Mouse (Mus musculus) G1E (cell line): ENCODE measurements around the gene Rnf144a. TPM values are rescaled to one million over a fixed set of nuclear protein-coding genes. Genes with fewer than 3 reads are reported as not detected.

Source experiments
- ATAC-seq: 2 replicates; pipeline ENCODE4 v1.8.0; 2016; ENCODE audit warnings: mild to moderate bottlenecking; ENCODE audit not compliant: insufficient number of reproducible peaks, poor library complexity, low FRiP score, severe bottlenecking; ENCODE audit errors: extremely low read depth
- DNase-seq: peaks from one replicate; pipeline ENCODE4 v3.0.0; 2012; ENCODE audit warnings: low spot score
- H3K27me3 ChIP-seq: 2 replicates; pipeline ENCODE4 v1.6.1; 2012; ENCODE audit warnings: mild to moderate bottlenecking, low read length, inconsistent platforms; ENCODE audit not compliant: insufficient read depth
- H3K36me3 ChIP-seq: replicated peaks from 2 replicates; pipeline ENCODE3; 2012; ENCODE audit warnings: mild to moderate bottlenecking, inconsistent platforms
- H3K4me1 ChIP-seq: 2 replicates; pipeline ENCODE4 v1.6.1; 2012; ENCODE audit warnings: low read depth, low read length, inconsistent platforms, mixed read lengths; ENCODE audit not compliant: insufficient read depth
- H3K4me3 ChIP-seq: 2 replicates; pipeline ENCODE4 v1.5.1; 2012; ENCODE audit warnings: low read depth, mild to moderate bottlenecking, inconsistent platforms, low read length, moderate library complexity, mixed read lengths
- H3K9me3 ChIP-seq: replicated peaks from 2 replicates; pipeline ENCODE4 v1.6.1; 2012; ENCODE audit warnings: inconsistent platforms
- CTCF ChIP-seq: IDR thresholded peaks from 2 replicates; pipeline ENCODE4 v1.5.1; 2012; ENCODE audit warnings: low read depth, low read length, inconsistent platforms, mixed read lengths
- GATA1 ChIP-seq: IDR thresholded peaks from 2 replicates; pipeline ENCODE4 v1.6.1; 2012; ENCODE audit warnings: borderline replicate concordance, low read length, inconsistent platforms, mixed read lengths
- GATA2 ChIP-seq: IDR thresholded peaks from 2 replicates; pipeline ENCODE4 v1.6.1; 2012; ENCODE audit warnings: low read depth, low read length, inconsistent platforms, borderline replicate concordance
- POLR2AphosphoS5 ChIP-seq: IDR thresholded peaks from 2 replicates; pipeline ENCODE4 v1.6.1; 2012; ENCODE audit warnings: low read depth, low read length, inconsistent platforms; ENCODE audit not compliant: insufficient replicate concordance
- TAL1 ChIP-seq: conservative IDR thresholded peaks from 2 replicates; pipeline ENCODE4 v1.6.1; 2012; ENCODE audit warnings: low read depth, low read length, inconsistent platforms, mixed read lengths
- polyA plus RNA-seq: library from polyadenylated mRNA; stranded (reverse); fragments of >175 nt; gene quantifications from 2 replicates; pipeline ENCODE4 v1.2.3, GENCODE M21; 2012
- total RNA-seq, 2 experiments: library from RNA; stranded (forward) in 1 of 2; stranded (reverse) in 1 of 2; fragments of 200-1000 nt in 1 of 2; fragments of >200 nt in 1 of 2; fragmentation: Nextera tagmentation in 1 of 2; gene quantifications; 2 replicates each; pipeline ENCODE4 v1.2.3; 2014 to 2017

The Rnf144a gene
- total and polyA plus RNA-seq, 3 experiments: 0.22 TPM; not detected in 2

DNA sequence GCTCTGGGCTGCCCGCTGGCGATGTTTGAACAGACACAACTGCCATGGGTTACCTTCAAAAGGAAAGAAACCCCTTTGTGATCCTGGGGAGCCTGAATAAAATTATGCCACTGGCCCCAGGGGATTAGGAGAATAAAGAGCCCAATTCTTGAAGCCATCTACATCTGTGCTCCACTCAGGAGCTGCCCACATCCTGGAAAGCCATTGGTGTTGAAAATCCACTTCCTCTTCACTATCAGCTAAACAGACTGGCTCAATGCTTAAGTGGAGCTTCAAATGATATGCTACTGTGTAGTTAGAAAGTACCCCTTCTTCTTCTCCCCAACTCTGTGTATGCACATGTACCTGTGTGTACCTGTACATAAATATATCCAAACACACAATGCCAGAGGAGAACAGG, 125.9 kb downstream of the Rnf144a start:
- no peak overlapping the region for H3K4me3 ChIP-seq
- H3K27me3 ChIP-seq: no peaks in the 10 kb centered on the region
- DNase-seq: no peak
- TF ChIP-seq CTCF (no peak), TAL1 (no peak), GATA1 (no peak), POLR2AphosphoS5 (no peak)
- peaks cover 65% of the 10 kb centered on the region for H3K9me3 ChIP-seq
- H3K4me1 ChIP-seq: no peaks in the 10 kb centered on the region
- no peaks in the 10 kb centered on the region for H3K36me3 ChIP-seq
- ATAC-seq: no peak

DNA sequence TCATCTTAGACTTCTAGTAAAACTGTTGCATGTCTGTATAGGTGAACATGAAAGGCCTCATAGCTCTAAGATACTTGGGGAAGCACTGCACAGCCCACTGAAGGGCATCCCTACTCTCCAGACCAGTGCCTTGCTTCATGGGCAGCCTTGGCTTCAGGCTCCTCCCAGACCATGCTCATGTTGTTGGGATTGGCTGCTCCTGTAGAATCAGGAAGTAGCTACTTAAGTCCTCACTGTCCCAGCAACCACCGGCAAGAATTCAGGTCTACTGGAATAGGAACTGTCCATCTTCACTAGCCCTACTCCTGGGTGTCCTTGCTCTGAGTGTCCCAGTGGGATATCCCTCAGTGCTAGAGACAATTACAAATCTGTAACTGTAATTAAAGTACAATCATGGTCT, 126.7 kb downstream of the Rnf144a start:
- no peak for ATAC-seq
- no peak for DNase-seq
- H3K4me1 ChIP-seq: no peaks in the 10 kb centered on the region
- no peak overlapping the region for H3K4me3 ChIP-seq
- H3K36me3 ChIP-seq: no peaks in the 10 kb centered on the region
- H3K9me3 ChIP-seq: peaks cover 64% of the 10 kb centered on the region
- TF ChIP-seq GATA2 (no peak), GATA1 (no peak), CTCF (no peak), TAL1 (no peak), POLR2AphosphoS5 (no peak)
- H3K27me3 ChIP-seq: no peaks in the 10 kb centered on the region

DNA sequence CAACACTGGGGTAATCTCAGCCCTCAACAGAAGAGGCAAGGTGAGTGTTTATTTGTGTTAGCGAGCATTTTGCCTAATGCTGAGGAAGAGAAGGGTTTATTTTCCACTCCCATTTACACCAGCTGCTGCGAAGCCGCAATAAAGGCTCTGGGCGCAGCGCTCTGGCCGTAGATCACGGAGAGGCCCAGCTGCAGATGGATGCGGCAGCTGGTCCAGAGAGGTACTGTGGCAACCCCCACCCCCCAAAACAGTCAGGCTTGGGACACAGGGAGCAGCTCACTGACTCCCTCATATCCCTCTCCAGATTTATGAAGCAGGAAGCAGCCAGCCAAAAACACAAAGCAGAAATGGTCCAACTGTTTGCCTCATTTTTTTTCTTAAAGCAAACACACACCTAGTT, 129.1 kb downstream of the Rnf144a start:
- no peak overlapping the region for H3K4me3 ChIP-seq
- no peaks in the 10 kb centered on the region for H3K36me3 ChIP-seq
- H3K27me3 ChIP-seq: no peaks in the 10 kb centered on the region
- TF ChIP-seq CTCF (no peak), GATA2 (no peak), GATA1 (no peak), TAL1 (no peak), POLR2AphosphoS5 (no peak)
- no peak for ATAC-seq
- no peak for DNase-seq
- H3K9me3 ChIP-seq: peaks cover 60% of the 10 kb centered on the region
- no peaks in the 10 kb centered on the region for H3K4me1 ChIP-seq

DNA sequence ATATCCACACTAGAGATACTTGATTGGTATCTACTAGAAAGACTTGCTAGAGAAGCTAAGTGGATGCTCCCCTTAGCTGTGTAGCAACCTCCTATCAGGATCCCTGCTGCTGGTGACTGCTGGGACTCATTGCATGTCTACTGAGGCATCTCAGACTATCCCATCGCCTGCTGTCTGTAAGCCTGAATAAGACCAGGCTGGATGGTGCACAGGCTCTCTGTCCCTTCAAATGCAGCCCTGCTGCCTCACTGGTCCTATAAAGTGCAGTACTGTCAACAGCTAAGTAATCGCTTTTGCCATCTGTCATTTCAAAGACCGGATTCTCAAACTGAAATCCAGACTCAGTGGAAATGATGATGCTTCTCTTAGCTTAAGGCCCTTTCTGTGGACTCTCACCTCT, 129.6 kb downstream of the Rnf144a start:
- TF ChIP-seq GATA2: no peak
- TF ChIP-seq CTCF: no peak
- no peak for DNase-seq
- no peaks in the 10 kb centered on the region for H3K27me3 ChIP-seq
- peaks cover 59% of the 10 kb centered on the region for H3K9me3 ChIP-seq
- no peaks in the 10 kb centered on the region for H3K4me1 ChIP-seq
- no peak for ATAC-seq
- H3K4me3 ChIP-seq: no peak overlapping the region
- H3K36me3 ChIP-seq: no peaks in the 10 kb centered on the region

GRCm38 (mm10) chr12:26280719-26281480, 134.2 kb downstream of the Rnf144a start:
- H3K36me3 ChIP-seq: no peaks in the 10 kb centered on the region
- ATAC-seq (no peak), DNase-seq (no peak)
- peaks cover 56% of the 10 kb centered on the region for H3K9me3 ChIP-seq
- no peak overlapping the region for H3K4me3 ChIP-seq
- H3K27me3 ChIP-seq: no peaks in the 10 kb centered on the region
- no peaks in the 10 kb centered on the region for H3K4me1 ChIP-seq
- TF ChIP-seq POLR2AphosphoS5: no peak
- TF ChIP-seq CTCF: no peak
- no peak for TF ChIP-seq GATA1
- TF ChIP-seq GATA2: no peak
- no peak for TF ChIP-seq TAL1

DNA sequence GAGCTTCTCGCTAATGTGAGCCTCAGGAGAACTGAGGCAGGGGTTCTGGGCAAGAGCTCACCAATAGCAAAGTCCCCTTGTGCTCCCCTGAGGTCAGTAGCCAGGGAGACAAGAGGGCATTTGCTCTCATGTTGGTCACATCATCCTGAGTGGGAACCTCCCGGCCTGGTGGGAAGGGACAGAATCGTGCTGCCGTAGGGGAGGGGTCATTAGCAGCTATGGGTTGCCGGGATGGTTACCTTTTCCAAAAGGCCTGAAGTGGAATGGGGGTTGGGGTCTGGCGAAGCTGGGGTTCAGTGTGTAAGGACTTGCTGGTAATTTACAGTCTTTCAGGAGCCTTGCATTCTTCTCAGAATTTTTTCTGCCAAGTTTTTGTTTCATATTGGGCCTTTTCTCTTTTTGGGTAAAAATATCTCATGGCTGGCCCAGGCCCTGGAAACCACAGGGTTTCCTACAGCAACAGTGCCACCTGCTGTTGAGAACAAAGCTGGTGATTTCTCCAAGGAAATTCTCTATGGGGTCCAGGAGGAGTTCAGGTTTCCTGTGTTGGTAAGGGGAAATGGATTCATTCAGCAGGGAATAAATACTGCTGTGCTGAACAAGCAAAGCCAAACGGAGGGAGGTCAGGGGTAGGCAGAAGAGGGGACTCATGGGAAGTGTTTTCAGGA, 137.9 kb downstream of the Rnf144a start:
- no peak for ATAC-seq
- no peak for DNase-seq
- Histone ChIP-seq H3K27me3 (no peaks in the 10 kb centered on the region), H3K9me3 (peaks cover 40% of the 10 kb centered on the region), H3K4me3 (no peak overlapping the region), H3K4me1 (no peaks in the 10 kb centered on the region), H3K36me3 (no peaks in the 10 kb centered on the region)
- TF ChIP-seq CTCF (no peak), GATA1 (no peak), POLR2AphosphoS5 (no peak), TAL1 (no peak), GATA2 (no peak)
